Mouse (Mus musculus): ENCODE measurements at regions not wholly inside any gene's neighbourhood (a gene's known extent, or its start where the extent isn't known, plus 50 kb on each side); places are given as distances from the start of the nearest gene placed in this dataset.
"Not testable (repeated sequence)": the region's sequence is repeated elsewhere in the genome, so short reads cannot be mapped to it uniquely, and the experiment has no call there.

- DNase-seq = no peak
These were observed 129.4 kb downstream of the Zpld1 start for GRCm38 (mm10) chr16:55168433-55168832.

GRCm38 (mm10) chr16:55166181-55166848 lies 131.5 kb downstream of the Zpld1 start:
- DNase-seq = no peak

GRCm38 (mm10) chr16:55162926-55163325 lies 134.9 kb downstream of the Zpld1 start:
- DNase-seq = no peak

GRCm38 (mm10) chr16:55151726-55152125 lies 146.1 kb downstream of the Zpld1 start:
- DNase-seq = no peak

GRCm38 (mm10) chr16:55142431-55143173 lies 155.2 kb downstream of the Zpld1 start:
- DNase-seq = no peak

- DNase-seq = no peak
These were observed 162.8 kb downstream of the Zpld1 start for GRCm38 (mm10) chr16:55134961-55135360.

GRCm38 (mm10) chr16:55097651-55098050 lies 200.1 kb downstream of the Zpld1 start:
- DNase-seq = no peak

- no peak for DNase-seq
These were observed 210.3 kb downstream of the Zpld1 start for GRCm38 (mm10) chr16:55087461-55087860.

GRCm38 (mm10) chr16:55076172-55076571 lies 221.6 kb downstream of the Zpld1 start:
- DNase-seq = no peak

GRCm38 (mm10) chr16:55039777-55040176 lies 258.0 kb downstream of the Zpld1 start:
- DNase-seq = no peak

- no peak for DNase-seq
These were observed 296.0 kb downstream of the Zpld1 start for GRCm38 (mm10) chr16:55001661-55002289.

GRCm38 (mm10) chr16:54991595-54992240 lies 306.1 kb downstream of the Zpld1 start:
- no peak for DNase-seq

- DNase-seq = peak; percentile 0 to 3
These were observed 314.0 kb downstream of the Zpld1 start for GRCm38 (mm10) chr16:54983759-54984218.

- no peak for DNase-seq
These were observed 327.4 kb downstream of the Zpld1 start for GRCm38 (mm10) chr16:54970356-54970755.

GRCm38 (mm10) chr16:54943808-54944315 lies 353.9 kb downstream of the Zpld1 start:
- DNase-seq = no peak

- DNase-seq = no peak
These were observed 369.5 kb downstream of the Zpld1 start for GRCm38 (mm10) chr16:54928259-54928658.

GRCm38 (mm10) chr16:54902911-54903310 lies 394.9 kb downstream of the Zpld1 start:
- no peak for DNase-seq

- no peak for DNase-seq
These were observed 396.3 kb downstream of the Zpld1 start for GRCm38 (mm10) chr16:54901461-54901860.

- no peak for DNase-seq
These were observed 403.1 kb downstream of the Zpld1 start for GRCm38 (mm10) chr16:54894661-54895060.

- no peak for DNase-seq
These were observed 440.4 kb downstream of the Zpld1 start for GRCm38 (mm10) chr16:54857369-54857768.

GRCm38 (mm10) chr16:54842996-54843395 lies 454.8 kb downstream of the Zpld1 start:
- not testable (repeated sequence) for DNase-seq
